Mouse (Mus musculus): ENCODE measurements at regions not wholly inside any gene's neighbourhood (a gene's known extent, or its start where the extent isn't known, plus 50 kb on each side); places are given as distances from the start of the nearest gene placed in this dataset.

DNA sequence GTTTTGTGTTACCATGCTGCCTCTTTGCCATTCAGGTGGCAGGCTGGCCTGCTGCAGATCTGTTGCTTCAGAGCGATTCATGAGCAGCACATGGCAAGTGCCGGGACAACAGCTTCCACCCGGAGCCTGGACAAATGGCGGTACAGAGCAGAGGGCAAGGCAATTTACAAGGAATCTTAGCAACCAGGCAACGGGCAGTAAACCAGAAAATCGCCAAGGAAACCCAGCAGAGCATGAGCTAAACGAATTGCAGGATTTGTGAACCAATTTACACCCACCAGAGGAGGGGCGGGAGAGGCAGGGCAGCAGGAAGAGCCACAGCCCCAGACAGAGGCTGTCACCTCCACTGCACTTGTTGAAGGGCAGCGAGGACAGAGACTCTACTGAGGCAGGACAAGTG is 60.5 kb upstream of the Loxl4 start:
- peak; percentile 82 for DNase-seq (ENCODE audit: low read depth, low spot score)

GRCm38 (mm10) chr19:42669886-42670285 is 57.3 kb upstream of the Loxl4 start:
- DNase-seq (ENCODE audit: low read depth, low spot score): no peak

- DNase-seq (ENCODE audit: low read depth, low spot score): no peak
Measured at GRCm38 (mm10) chr19:42668385-42669098, 55.9 kb upstream of the Loxl4 start.

GRCm38 (mm10) chr19:42666906-42667305 is 54.3 kb upstream of the Loxl4 start:
- DNase-seq (ENCODE audit: low read depth, low spot score): no peak

Measured in mesoderm, embryonic 11.5 days (tissue).